Mouse (Mus musculus) cerebellum, adult 2 months (tissue): ENCODE data around the gene Nthl1. TPM values are rescaled to one million over a fixed set of nuclear protein-coding genes. Genes with fewer than 3 reads are reported as not detected.

Experiments used
- DNase-seq, 2 experiments: peaks; one replicate each; pipeline ENCODE4 v3.0.0; 2021
- H3K27ac ChIP-seq: fragments of 200-500 bp; 2 replicates; pipeline ENCODE4 v1.5.1; 2012; ENCODE audit warnings: low read length, control low read depth, inconsistent platforms; ENCODE audit not compliant: insufficient read depth
- H3K27me3 ChIP-seq: fragments of 200-500 bp; 2 replicates; pipeline ENCODE4 v1.6.1; 2012; ENCODE audit warnings: inconsistent platforms, mild to moderate bottlenecking, low read length, moderate library complexity; ENCODE audit not compliant: control insufficient read depth, insufficient read depth
- H3K4me1 ChIP-seq: fragments of 200-500 bp; 2 replicates; pipeline ENCODE4 v1.6.1; 2011; ENCODE audit warnings: low read length; ENCODE audit not compliant: control insufficient read depth, insufficient read depth
- H3K4me3 ChIP-seq: fragments of 200-500 bp; replicated peaks from 2 replicates; pipeline ENCODE3; 2011; ENCODE audit warnings: mild to moderate bottlenecking, low read depth, low read length, control low read depth; ENCODE audit not compliant: insufficient read depth
- CTCF ChIP-seq: fragments of 200-500 bp; IDR thresholded peaks from 2 replicates; pipeline ENCODE4 v1.5.1; 2011; ENCODE audit warnings: low read depth, mild to moderate bottlenecking, control low read depth, low read length, moderate library complexity, borderline replicate concordance; ENCODE audit not compliant: insufficient read depth
- POLR2A ChIP-seq: fragments of 200-500 bp; IDR thresholded peaks from 2 replicates; pipeline ENCODE4 v1.6.1; 2011; ENCODE audit warnings: low read length, control low read depth, borderline replicate concordance; ENCODE audit not compliant: insufficient read depth
- WGBS: fragments of 180-500 bp; shearing (Covaris S2); methylation state at CpG from one replicate; pipeline ENCODE4 v1.1.7; 2018; 5-methylcytosine and 5-hydroxymethylcytosine counted together
- polyA plus RNA-seq: library from polyadenylated mRNA; depleted of rRNA; stranded (reverse); fragments of >200 nt; gene quantifications from 2 replicates; pipeline ENCODE4 v1.2.3, GENCODE M21; 2012; rRNA removed

Nthl1 gene
- polyA plus RNA-seq, 1 experiment, result 9.0 TPM

GRCm38 (mm10) chr17:24674277-24674676, 41.8 kb downstream of the Nthl1 start:
- WGBS, result 24% methylated on average over 7 of the region's 7 CpGs
- no peaks in the 10 kb centered on the region for H3K27me3 ChIP-seq
- DNase-seq, result no peak
- H3K27ac ChIP-seq, result no peak overlapping the region
- H3K4me1 ChIP-seq, result peaks cover 31% of the 10 kb centered on the region
- TF ChIP-seq POLR2A (no peak), CTCF (no peak)
- H3K4me3 ChIP-seq, result no peak overlapping the region

GRCm38 (mm10) chr17:24676187-24676586, 43.7 kb downstream of the Nthl1 start:
- 45% methylated on average over 2 of the region's 2 CpGs for WGBS
- no peak overlapping the region for H3K4me3 ChIP-seq
- peak; percentile 58 to 65 for DNase-seq
- peaks cover 29% of the 10 kb centered on the region for H3K4me1 ChIP-seq
- TF ChIP-seq CTCF (peak; percentile 64; the same call in 1 of the 2 replicates), POLR2A (no peak)
- no peaks in the 10 kb centered on the region for H3K27me3 ChIP-seq
- no peak overlapping the region for H3K27ac ChIP-seq

DNA sequence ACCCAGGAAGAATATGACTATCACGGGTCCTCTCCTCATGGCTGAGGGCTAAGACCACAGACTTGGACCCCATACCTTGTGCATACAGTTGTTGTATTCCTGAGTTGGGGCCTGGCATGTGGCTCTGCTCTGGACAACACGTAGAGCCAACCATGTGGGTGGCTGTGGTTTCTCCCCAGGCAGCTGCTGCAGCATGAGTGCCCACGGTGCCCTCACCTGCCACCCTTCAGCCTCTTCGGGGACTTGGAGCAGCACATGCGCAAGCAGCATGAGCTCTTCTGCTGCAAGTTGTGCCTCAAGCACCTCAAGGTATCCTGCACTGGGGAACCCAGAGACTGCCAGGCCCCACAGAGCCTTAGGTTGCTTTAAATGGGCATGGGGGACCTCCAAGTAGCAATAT, 44.4 kb downstream of the Nthl1 start:
- TF ChIP-seq POLR2A, result no peak
- TF ChIP-seq CTCF, result no peak
- Histone ChIP-seq H3K27me3 (no peaks in the 10 kb centered on the region), H3K27ac (no peak overlapping the region), H3K4me1 (peaks cover 26% of the 10 kb centered on the region), H3K4me3 (no peak overlapping the region)
- WGBS, result 89% methylated on average over 5 of the region's 5 CpGs
- DNase-seq, result no peak

DNA sequence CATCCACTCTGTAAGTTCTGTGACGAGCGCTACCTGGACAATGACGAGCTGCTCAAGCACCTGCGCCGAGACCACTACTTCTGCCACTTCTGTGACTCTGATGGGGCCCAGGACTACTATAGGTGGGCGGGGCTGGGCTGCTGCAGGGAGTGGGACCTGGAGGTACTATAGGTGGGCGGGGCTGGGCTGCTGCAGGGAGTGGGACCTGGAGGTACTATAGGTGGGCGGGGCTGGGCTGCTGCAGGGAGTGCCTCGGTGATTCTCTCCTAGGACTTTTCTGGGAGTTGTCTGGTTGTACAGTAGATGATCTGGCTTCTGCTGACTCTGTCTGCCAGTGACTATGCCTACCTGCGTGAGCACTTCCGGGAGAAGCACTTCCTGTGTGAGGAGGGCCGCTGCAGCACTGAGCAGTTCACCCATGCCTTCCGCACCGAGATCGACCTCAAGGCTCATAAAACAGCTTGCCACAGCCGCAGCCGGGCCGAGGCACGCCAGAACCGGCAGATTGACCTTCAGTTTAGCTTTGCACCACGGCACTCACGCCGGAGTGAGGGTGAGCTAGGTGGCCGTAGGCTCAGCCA, 45.1 kb downstream of the Nthl1 start:
- H3K4me1 ChIP-seq, result peaks cover 22% of the 10 kb centered on the region
- no peak overlapping the region for H3K4me3 ChIP-seq
- 92% methylated on average over 24 of the region's 24 CpGs for WGBS
- no peak overlapping the region for H3K27ac ChIP-seq
- TF ChIP-seq CTCF, result no peak
- TF ChIP-seq POLR2A, result no peak
- no peak for DNase-seq
- no peaks in the 10 kb centered on the region for H3K27me3 ChIP-seq

- H3K27me3 ChIP-seq, result no peaks in the 10 kb centered on the region
- H3K4me1 ChIP-seq, result peaks cover 20% of the 10 kb centered on the region
- H3K4me3 ChIP-seq, result no peak overlapping the region
- TF ChIP-seq POLR2A (no peak), CTCF (no peak)
- DNase-seq, result no peak
- no peak overlapping the region for H3K27ac ChIP-seq
- 50% methylated on average over 16 of the region's 16 CpGs for WGBS
Measured at GRCm38 (mm10) chr17:24686514-24686913, 54.0 kb downstream of the Nthl1 start.

DNA sequence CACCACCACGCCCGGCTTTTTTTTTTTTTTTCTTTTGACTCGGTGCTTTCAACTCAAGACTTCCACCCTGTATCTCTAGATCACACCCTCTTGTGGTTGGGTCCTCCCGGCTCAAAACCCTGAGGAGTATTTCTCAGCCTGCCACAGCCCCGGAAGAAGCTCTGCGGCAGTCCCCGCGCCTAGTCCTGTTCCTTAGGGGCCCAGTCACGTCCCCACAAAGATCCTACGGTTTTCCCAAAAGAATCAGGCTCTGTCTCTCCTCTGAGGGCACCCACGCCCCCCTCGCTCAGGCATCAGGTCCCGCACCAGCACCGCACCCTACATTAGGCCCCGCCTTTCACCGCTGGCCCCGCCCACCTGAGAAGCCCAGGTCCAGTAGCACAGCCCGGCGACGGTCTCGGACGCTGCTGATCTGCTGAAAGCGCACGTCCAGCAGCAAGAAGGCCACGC, 54.7 kb downstream of the Nthl1 start:
- Histone ChIP-seq H3K27ac (no peak overlapping the region), H3K4me3 (peak overlapping the region; percentile 26), H3K4me1 (peaks cover 20% of the 10 kb centered on the region), H3K27me3 (no peaks in the 10 kb centered on the region)
- 16% methylated on average over 25 of the region's 25 CpGs for WGBS
- no peak for DNase-seq
- TF ChIP-seq CTCF (no peak), POLR2A (no peak)

- no peaks in the 10 kb centered on the region for H3K27me3 ChIP-seq
- TF ChIP-seq POLR2A, result no peak
- no peak for TF ChIP-seq CTCF
- H3K27ac ChIP-seq, result no peak overlapping the region
- peaks cover 20% of the 10 kb centered on the region for H3K4me1 ChIP-seq
- WGBS, result 38% methylated on average over 23 of the region's 23 CpGs
- no peak for DNase-seq
- peak overlapping the region; percentile 26 for H3K4me3 ChIP-seq
Measured at GRCm38 (mm10) chr17:24687599-24687998, 55.1 kb downstream of the Nthl1 start.

Other genes with a start within 250 kb of the Nthl1 start
- 254 and 263 TPM in 2 replicates for gene Rnps1, start 218.1 kb upstream of the Nthl1 start, polyA plus RNA-seq
- gene Eci1, start 206.0 kb upstream of the Nthl1 start, polyA plus RNA-seq, result 77.3 and 78.6 TPM in 2 replicates
- gene Dnase1l2, start 189.6 kb upstream of the Nthl1 start, polyA plus RNA-seq, result 22.3 and 22.7 TPM in 2 replicates
- 79.4 and 80.6 TPM in 2 replicates for gene E4f1, start 162.4 kb upstream of the Nthl1 start, polyA plus RNA-seq
- gene Pgp, start 162.3 kb upstream of the Nthl1 start, polyA plus RNA-seq, result 126 and 133 TPM in 2 replicates
- gene Bricd5, start 158.8 kb upstream of the Nthl1 start, polyA plus RNA-seq, result 2.3 TPM in 2 replicates
- gene Mlst8, start 153.6 kb upstream of the Nthl1 start, polyA plus RNA-seq, result 55.9 and 63.5 TPM in 2 replicates
- 122 and 127 TPM in 2 replicates for gene Caskin1, start 144.1 kb upstream of the Nthl1 start, polyA plus RNA-seq
- gene Traf7, start 104.7 kb upstream of the Nthl1 start, polyA plus RNA-seq, result 197 and 198 TPM in 2 replicates
- gene Rab26, start 98.5 kb upstream of the Nthl1 start, polyA plus RNA-seq, result 21.7 and 22.6 TPM in 2 replicates
- 122 and 132 TPM in 2 replicates for gene Pkd1, start 82.8 kb upstream of the Nthl1 start, polyA plus RNA-seq
- gene Tsc2, start 50 bp upstream of the Nthl1 start, polyA plus RNA-seq, result 168 and 194 TPM in 2 replicates
- gene Slc9a3r2, start 17.6 kb downstream of the Nthl1 start, polyA plus RNA-seq, result 140 and 146 TPM in 2 replicates
- not detected in 2 replicates for gene Npw, start 25.8 kb downstream of the Nthl1 start, polyA plus RNA-seq
- 92.6 and 98.6 TPM in 2 replicates for gene Zfp598, start 37.0 kb downstream of the Nthl1 start, polyA plus RNA-seq
- 130 and 132 TPM in 2 replicates for gene Syngr3, start 57.3 kb downstream of the Nthl1 start, polyA plus RNA-seq
- gene Gfer, start 63.5 kb downstream of the Nthl1 start, polyA plus RNA-seq, result 26.7 and 30.9 TPM in 2 replicates
- gene Noxo1, start 63.6 kb downstream of the Nthl1 start, polyA plus RNA-seq, result 7.3 and 7.4 TPM in 2 replicates
- 60.6 and 62.4 TPM in 2 replicates for gene Tbl3, start 75.0 kb downstream of the Nthl1 start, polyA plus RNA-seq
- 0.18 and 0.57 TPM in 2 replicates for gene Rnf151, start 85.4 kb downstream of the Nthl1 start, polyA plus RNA-seq
- 577 and 621 TPM in 2 replicates for gene Rps2, start 85.4 kb downstream of the Nthl1 start, polyA plus RNA-seq
- 548 and 613 TPM in 2 replicates for gene Ndufb10, start 91.8 kb downstream of the Nthl1 start, polyA plus RNA-seq
- 0.67 and 0.70 TPM in 2 replicates for gene Rpl3l, start 95.1 kb downstream of the Nthl1 start, polyA plus RNA-seq
- gene Msrb1, start 104.0 kb downstream of the Nthl1 start, polyA plus RNA-seq, result 63.3 and 66.8 TPM in 2 replicates
- gene Hs3st6, start 120.3 kb downstream of the Nthl1 start, polyA plus RNA-seq, result 0.80 and 1.0 TPM in 2 replicates
- gene Meiob, start 171.6 kb downstream of the Nthl1 start, polyA plus RNA-seq, result not detected in 2 replicates
- 195 and 209 TPM in 2 replicates for gene Hagh, start 207.5 kb downstream of the Nthl1 start, polyA plus RNA-seq
- 31.1 and 33.4 TPM in 2 replicates for gene Fahd1, start 217.7 kb downstream of the Nthl1 start, polyA plus RNA-seq
- 0.11 and 0.27 TPM in 2 replicates for gene Igfals, start 233.3 kb downstream of the Nthl1 start, polyA plus RNA-seq